Mouse (Mus musculus): ENCODE data around the gene Timm8b. TPM values are rescaled to one million over a fixed set of nuclear protein-coding genes. Genes with fewer than 3 reads are reported as not detected.
A peak's percentile ranks its signal among the peaks of the same experiment; 100 is the strongest.

Timm8b gene
- total and polyA plus RNA-seq, 3 experiments, result 119 to 244 (median 160) TPM

- Histone ChIP-seq H3K27me3 (replicated peaks) (no peaks in the 10 kb centered on the region), H3K9me3 (replicated peaks; ENCODE audit: low read length) (no peaks in the 10 kb centered on the region), H3K27ac (ENCODE audit: insufficient read depth, low read depth) (no peak overlapping the region), H3K4me1 (ENCODE audit: control insufficient read depth in 1 of 2, insufficient read depth in 2 of 2) (no peaks in the 10 kb centered on the region), H3K4me2 (ENCODE audit: insufficient read depth, low read depth, poor library complexity, severe bottlenecking) (no peak overlapping the region), H3K36me3 (replicated peaks in 1 of 2; ENCODE audit: control insufficient read depth in 1 of 2, insufficient read depth in 1 of 2, low read length in 1 of 2) (peaks cover 17 to 41% of the 10 kb centered on the region in 2 experiments), H3K4me3 (replicated peaks in 1 of 3; ENCODE audit: low read depth in 2 of 3, low read length in 2 of 3, poor library complexity in 1 of 3) (no peak overlapping the region), H3K9ac (ENCODE audit: insufficient read depth, low read depth) (no peak overlapping the region), H3K79me2 (replicated peaks; ENCODE audit: control insufficient read depth, extremely low read depth, insufficient read depth, poor library complexity, severe bottlenecking) (no peaks in the 10 kb centered on the region)
- no peak for DNase-seq (ENCODE audit: extremely low read depth)
- dilution Hi-C loops (cut with MboI; ENCODE audit: extremely low pct_ligation_motif_present, extremely low pct_unique_long_range_greater_than_20kb, low sequenced_read_pairs), result no loop called here
- in situ Hi-C loops (cut with MboI; ENCODE audit: low pct_ligation_motif_present, low pct_unique_long_range_greater_than_20kb, low sequenced_read_pairs), result no loop called here
- TF ChIP-seq POLR2A (IDR thresholded peaks at IDR 0.05; ENCODE audit: low read depth, low read length) (no peak), RAD21 (IDR thresholded peaks at IDR 0.05; ENCODE audit: low read depth, low read length) (no peak)
Measured at GRCm38 (mm10) chr9:50632016-50632688, 28.4 kb downstream of the Timm8b start.

- DNase-seq (ENCODE audit: extremely low read depth), result peak; percentile 28
- Histone ChIP-seq H3K9me3 (replicated peaks; ENCODE audit: low read length) (no peaks in the 10 kb centered on the region), H3K27me3 (replicated peaks) (no peaks in the 10 kb centered on the region), H3K4me3 (replicated peaks in 1 of 3; ENCODE audit: low read depth in 2 of 3, low read length in 2 of 3, poor library complexity in 1 of 3) (no peak overlapping the region), H3K36me3 (replicated peaks in 1 of 2; ENCODE audit: control insufficient read depth in 1 of 2, insufficient read depth in 1 of 2, low read length in 1 of 2) (peaks cover 22 to 49% of the 10 kb centered on the region in 2 experiments), H3K27ac (ENCODE audit: insufficient read depth, low read depth) (no peak overlapping the region), H3K4me2 (ENCODE audit: insufficient read depth, low read depth, poor library complexity, severe bottlenecking) (no peak overlapping the region), H3K9ac (ENCODE audit: insufficient read depth, low read depth) (no peak overlapping the region), H3K79me2 (replicated peaks; ENCODE audit: control insufficient read depth, extremely low read depth, insufficient read depth, poor library complexity, severe bottlenecking) (no peaks in the 10 kb centered on the region), H3K4me1 (ENCODE audit: control insufficient read depth in 1 of 2, insufficient read depth in 2 of 2) (no peaks in the 10 kb centered on the region)
- in situ Hi-C loops (cut with MboI; ENCODE audit: low pct_ligation_motif_present, low pct_unique_long_range_greater_than_20kb, low sequenced_read_pairs) (no loop called here), dilution Hi-C loops (cut with MboI; ENCODE audit: extremely low pct_ligation_motif_present, extremely low pct_unique_long_range_greater_than_20kb, low sequenced_read_pairs) (no loop called here)
- TF ChIP-seq IRF4 (IDR thresholded peaks at IDR 0.05; ENCODE audit: low read depth, low read length) (no peak), MAX (IDR thresholded peaks at IDR 0.05; ENCODE audit: low read length) (no peak), SMC3 (IDR thresholded peaks at IDR 0.05; ENCODE audit: low read depth, low read length) (peak; percentile 24), TCF12 (IDR thresholded peaks at IDR 0.05; ENCODE audit: low read depth, low read length) (no peak), UBTF (IDR thresholded peaks at IDR 0.05; ENCODE audit: low read depth, low read length) (no peak), ETS1 (conservative IDR thresholded peaks at IDR 0.05; ENCODE audit: low read depth, low read length) (no peak), JUND (conservative IDR thresholded peaks at IDR 0.05; ENCODE audit: low read depth, low read length) (no peak), EP300 (IDR thresholded peaks at IDR 0.05; ENCODE audit: low read length) (no peak), BHLHE40 (IDR thresholded peaks at IDR 0.05; ENCODE audit: low read depth, low read length) (no peak), SIN3A (IDR thresholded peaks at IDR 0.05; ENCODE audit: low read length) (no peak), TBP (conservative IDR thresholded peaks at IDR 0.05; ENCODE audit: low read depth, low read length) (no peak), KAT2A (IDR thresholded peaks at IDR 0.05; ENCODE audit: insufficient replicate concordance, low read length) (no peak), JUN (IDR thresholded peaks at IDR 0.05; ENCODE audit: insufficient read depth, low read depth, low read length) (no peak), CTCF (conservative IDR thresholded peaks at IDR 0.05 in 1 of 2, IDR thresholded peaks at IDR 0.05 in 1 of 2; ENCODE audit: low read depth in 2 of 2, low read length in 2 of 2) (peak in 1 of 2 experiments; percentile 42; a peak in 2 of 4 replicates), USF1 (IDR thresholded peaks at IDR 0.05; ENCODE audit: low read depth, low read length) (no peak), ZNF384 (IDR thresholded peaks at IDR 0.05; ENCODE audit: low read depth, low read length) (peak; percentile 40; the same call in 1 of the 2 replicates)
Measured at GRCm38 (mm10) chr9:50633059-50633458, 29.3 kb downstream of the Timm8b start.
